Mouse (Mus musculus) mesoderm, embryonic 11.5 days (tissue): ENCODE data around the gene Prdx2.

Experiments
- DNase-seq: peaks from one replicate; pipeline ENCODE4 v3.0.0-alpha.2; 2012; ENCODE audit warnings: low read depth, low spot score

The Prdx2 gene

GRCm38 (mm10) chr8:84997649-84998295, 28.4 kb downstream of the Prdx2 start:
- peak; percentile 91 for DNase-seq

GRCm38 (mm10) chr8:85007686-85008085, 38.3 kb downstream of the Prdx2 start:
- DNase-seq = peak; percentile 28

GRCm38 (mm10) chr8:85011242-85011641, 41.9 kb downstream of the Prdx2 start:
- peak; percentile 19 for DNase-seq

GRCm38 (mm10) chr8:85013230-85013840, 43.9 kb downstream of the Prdx2 start:
- peak; percentile 85 for DNase-seq

- no peak for DNase-seq
Measured at GRCm38 (mm10) chr8:85014431-85014830, 45.0 kb downstream of the Prdx2 start, which contains the start of gene Best2. Gene Best2, minus strand, starts transcription at chr8:85014531.

- no peak for DNase-seq
Measured at GRCm38 (mm10) chr8:85016724-85017123, 47.3 kb downstream of the Prdx2 start.

GRCm38 (mm10) chr8:85017209-85017608, 47.8 kb downstream of the Prdx2 start:
- no peak for DNase-seq

- DNase-seq = no peak
Measured at GRCm38 (mm10) chr8:85021514-85022055, 52.2 kb downstream of the Prdx2 start.

- no peak for DNase-seq
Measured at GRCm38 (mm10) chr8:85023846-85024245, 54.5 kb downstream of the Prdx2 start.
